ENCODE assay signal across 8 mouse cellular contexts in genomic region chr3:52510088-52510765, GRCm38 (mm10).
DNase-seq lines count a peak whose midpoint lies in the region; ATAC-seq and TF ChIP-seq lines count a peak whose summit lies in the region.
"Had no signal": no experiment of that assay in that cellular context is flagged by ENCODE, and none has a peak within 500 bp of the region (broad histone marks: within the 10 kb centered on the region; RNA-seq: fewer than 3 reads in every experiment).

No protein-coding gene starts in this region.

- no peaks in the 10 kb centered on the region for H3K36me3 ChIP-seq in embryonic facial prominence, embryonic 14.5 days (ENCODE audit: control insufficient read depth, insufficient read depth, low read length)
- H3K36me3 ChIP-seq in intestine, embryonic 14.5 days (ENCODE audit: control insufficient read depth, insufficient read depth, low read length) = no peaks in the 10 kb centered on the region
- H3K36me3 ChIP-seq in limb, embryonic 15.5 days = no peaks in the 10 kb centered on the region
- no peaks in the 10 kb centered on the region for H3K36me3 ChIP-seq in small intestine, adult 2 months (ENCODE audit: control insufficient read depth, insufficient read depth, low read length)

- peak; percentile 71; the same call in 1 of the 2 replicates for ATAC-seq in embryonic facial prominence, embryonic 14.5 days (ENCODE audit: low read depth)
- peak; percentile 46; the same call in 1 of the 2 replicates for ATAC-seq in intestine, embryonic 14.5 days (replicated peaks; ENCODE audit: low FRiP score, low TSS enrichment, low read depth)
- no peak for ATAC-seq in limb, embryonic 15.5 days (ENCODE audit: insufficient number of reproducible peaks, low FRiP score, low TSS enrichment, low read depth)

- peak overlapping the region; percentile 13; the same call in 1 of the 2 replicates for H3K4me3 ChIP-seq in embryonic facial prominence, embryonic 14.5 days (ENCODE audit: low read depth, low read length)
- H3K4me3 ChIP-seq in intestine, embryonic 14.5 days (ENCODE audit: low read depth, low read length) = peak overlapping the region; percentile 16; the same call in 1 of the 2 replicates
- H3K4me3 ChIP-seq in limb, embryonic 15.5 days = peak overlapping the region; percentile 16
- H3K4me3 ChIP-seq in small intestine, adult 2 months (ENCODE audit: low read depth, low read length) = no peak overlapping the region

- DNase-seq in urinary bladder, postnatal 14 days (ENCODE audit: low spot score) = peak; percentile 28
- no peak for DNase-seq in urinary bladder, postnatal 10 days (ENCODE audit: low spot score)
- peak; percentile 71 for DNase-seq in embryonic facial prominence, embryonic 14.5 days (ENCODE audit: low spot score)
- DNase-seq in intestine, embryonic 14.5 days (ENCODE audit: low spot score) = no peak
- no peak for DNase-seq in urinary bladder, adult 18-20 months (ENCODE audit: low spot score in 2 of 2)

- no peak overlapping the region for H3K27ac ChIP-seq in embryonic facial prominence, embryonic 14.5 days (replicated peaks; ENCODE audit: low read depth, low read length)
- H3K27ac ChIP-seq in intestine, embryonic 14.5 days (ENCODE audit: low read depth) = no peak overlapping the region
- H3K27ac ChIP-seq in limb, embryonic 15.5 days = no peak overlapping the region
- peak overlapping the region; percentile 99 for H3K27ac ChIP-seq in small intestine, adult 2 months (ENCODE audit: insufficient read depth, low read depth, low read length)
- H3K27ac ChIP-seq: macrophage had no signal

- no peak overlapping the region for H3K9ac ChIP-seq in embryonic facial prominence, embryonic 14.5 days (ENCODE audit: low read depth, low read length)
- H3K9ac ChIP-seq in intestine, embryonic 14.5 days (ENCODE audit: low read length) = no peak overlapping the region
- no peak overlapping the region for H3K9ac ChIP-seq in limb, embryonic 15.5 days

- peaks cover 9% of the 10 kb centered on the region; the same call in 1 of the 2 replicates for H3K9me3 ChIP-seq in embryonic facial prominence, embryonic 14.5 days (ENCODE audit: control insufficient read depth, low read length)
- H3K9me3 ChIP-seq in intestine, embryonic 14.5 days (ENCODE audit: control insufficient read depth, low read length) = peaks cover 4% of the 10 kb centered on the region; the same call in 1 of the 2 replicates
- H3K9me3 ChIP-seq in limb, embryonic 15.5 days = no peaks in the 10 kb centered on the region

- TF ChIP-seq CTCF in small intestine, adult 2 months (IDR thresholded peaks at IDR 0.05; ENCODE audit: extremely low read depth, insufficient read length, insufficient replicate concordance, low read depth, low read length) = no peak

- H3K4me2 ChIP-seq in embryonic facial prominence, embryonic 14.5 days (ENCODE audit: low read depth, low read length) = peak overlapping the region; percentile 34
- H3K4me2 ChIP-seq in intestine, embryonic 14.5 days (ENCODE audit: low read length) = peak overlapping the region; percentile 35
- H3K4me2 ChIP-seq in limb, embryonic 15.5 days = peak overlapping the region; percentile 8; the same call in 1 of the 2 replicates

- TF ChIP-seq POLR2A in small intestine, adult 2 months (IDR thresholded peaks at IDR 0.05; ENCODE audit: low read depth, low read length) = no peak

- 57% methylated on average over 12 of the region's 12 CpGs for WGBS in embryonic facial prominence, embryonic 14.5 days
- WGBS in intestine, embryonic 14.5 days = 60% methylated on average over 12 of the region's 12 CpGs
- 57% methylated on average over 12 of the region's 12 CpGs for WGBS in limb, embryonic 15.5 days
- WGBS in small intestine, adult 2 months = 37% methylated on average over 12 of the region's 12 CpGs

- no peaks in the 10 kb centered on the region for H3K27me3 ChIP-seq in embryonic facial prominence, embryonic 14.5 days (replicated peaks; ENCODE audit: control insufficient read depth, insufficient read depth, low read length)
- no peaks in the 10 kb centered on the region for H3K27me3 ChIP-seq in intestine, embryonic 14.5 days (replicated peaks; ENCODE audit: control insufficient read depth, insufficient read depth, low read length)
- H3K27me3 ChIP-seq in limb, embryonic 15.5 days = no peaks in the 10 kb centered on the region
- H3K27me3 ChIP-seq in small intestine, adult 2 months (ENCODE audit: control insufficient read depth, insufficient read depth, low read length) = no peaks in the 10 kb centered on the region

- H3K4me1 ChIP-seq in embryonic facial prominence, embryonic 14.5 days (ENCODE audit: control insufficient read depth, insufficient read depth, low read length) = no peaks in the 10 kb centered on the region
- H3K4me1 ChIP-seq in intestine, embryonic 14.5 days (replicated peaks; ENCODE audit: control insufficient read depth, insufficient read depth, low read length) = 0 out of 2 replicates have a peak, but pooled peaks cover 4% of the 10 kb centered on the region
- no peaks in the 10 kb centered on the region for H3K4me1 ChIP-seq in limb, embryonic 15.5 days
- H3K4me1 ChIP-seq in small intestine, adult 2 months (ENCODE audit: control insufficient read depth, insufficient read depth, insufficient read length, low read length) = peaks cover 5% of the 10 kb centered on the region; the same call in 1 of the 2 replicates

Comparison
In these comparisons a context has a peak if more than half of its experiments do, and no peak if none do; other contexts are left out.
1. DNase-seq: peak in urinary bladder, postnatal 14 days (single experiment) and embryonic facial prominence, embryonic 14.5 days (single experiment); none in urinary bladder, postnatal 10 days (single experiment), intestine, embryonic 14.5 days (single experiment) and urinary bladder, adult 18-20 months (0 of 2).
2. Peak in every context shown above with its lines, with median percentiles within 50 percentile points of each other: H3K4me2 ChIP-seq.